Mouse (Mus musculus) hindbrain, embryonic 16.5 days (tissue): Measurements from ENCODE around the gene Col4a4. TPM values are rescaled to one million over a fixed set of nuclear protein-coding genes. Genes with fewer than 3 reads are reported as not detected.
A peak's percentile ranks its signal among the peaks of the same experiment; 100 is the strongest.

Experiments used
- ATAC-seq: fragments of 200-750 bp; cut with Nextera tagmentation; 2 replicates; pipeline ENCODE4 v1.8.0; 2017; ENCODE audit warnings: moderate TSS enrichment, moderate library complexity
- H3K27ac ChIP-seq: fragments of 300-500 bp; sonication (generic); 2 replicates; pipeline ENCODE4 v1.5.1; 2014; ENCODE audit warnings: low read depth, mild to moderate bottlenecking, control low read depth, low read length, moderate library complexity
- H3K27me3 ChIP-seq: fragments of 300-500 bp; sonication (generic); replicated peaks from 2 replicates; pipeline ENCODE4 v1.6.1; 2014; ENCODE audit warnings: low read length; ENCODE audit not compliant: control insufficient read depth, insufficient read depth
- H3K36me3 ChIP-seq: fragments of 300-500 bp; sonication (generic); 2 replicates; pipeline ENCODE4 v1.6.1; 2014; ENCODE audit warnings: mild to moderate bottlenecking, low read length, moderate library complexity, mixed read lengths; ENCODE audit not compliant: control insufficient read depth, insufficient read depth
- H3K4me1 ChIP-seq: fragments of 300-500 bp; sonication (generic); 2 replicates; pipeline ENCODE4 v1.6.1; 2014; ENCODE audit warnings: low read depth, low read length; ENCODE audit not compliant: control insufficient read depth, insufficient read depth
- H3K4me2 ChIP-seq: fragments of 300-500 bp; sonication (generic); 2 replicates; pipeline ENCODE4 v1.6.1; 2014; ENCODE audit warnings: mild to moderate bottlenecking, low read length, control low read depth, moderate library complexity
- H3K4me3 ChIP-seq: fragments of 300-500 bp; sonication (generic); 2 replicates; pipeline ENCODE4 v1.5.1; 2014; ENCODE audit warnings: mild to moderate bottlenecking, low read length, control low read depth, moderate library complexity
- H3K9ac ChIP-seq: fragments of 300-500 bp; sonication (generic); 2 replicates; pipeline ENCODE4 v1.6.1; 2014; ENCODE audit warnings: low read depth, mild to moderate bottlenecking, control low read depth, low read length, moderate library complexity
- H3K9me3 ChIP-seq: fragments of 300-500 bp; sonication (generic); 2 replicates; pipeline ENCODE4 v1.6.1; 2014; ENCODE audit warnings: mild to moderate bottlenecking, low read length, moderate library complexity; ENCODE audit not compliant: control insufficient read depth
- WGBS: fragments of 180-500 bp; shearing (Covaris S2); extraction: QIAGEN DNeasy Blood & Tissue Kit; methylation state at CpG from one replicate; pipeline ENCODE4 v1.1.7; 2014; 5-methylcytosine and 5-hydroxymethylcytosine counted together
- polyA plus RNA-seq: library from polyadenylated mRNA; unstranded; fragments of >200 nt; fragmentation: Nextera tagmentation; extraction: Ambion mirVana; gene quantifications from 2 replicates; pipeline ENCODE4 v1.2.1, GENCODE M21; 2015

Col4a4 gene
- polyA plus RNA-seq, 1 experiment from 2014 or later = 0.25 TPM

- Histone ChIP-seq H3K27me3 (peaks cover 6% of the 10 kb centered on the region), H3K4me2 (no peak overlapping the region), H3K4me1 (peaks cover 9% of the 10 kb centered on the region; the same call in 1 of the 2 replicates), H3K9ac (no peak overlapping the region), H3K4me3 (no peak overlapping the region), H3K36me3 (no peaks in the 10 kb centered on the region), H3K9me3 (no peaks in the 10 kb centered on the region), H3K27ac (no peak overlapping the region)
- WGBS = 81% methylated on average over 4 of the region's 4 CpGs
- ATAC-seq = no peak
These were observed 3.6 kb upstream of the Col4a4 start for GRCm38 (mm10) chr1:82590266-82590665.

- 73% methylated on average over 7 of the region's 7 CpGs for WGBS
- Histone ChIP-seq H3K9ac (no peak overlapping the region), H3K4me3 (no peak overlapping the region), H3K36me3 (no peaks in the 10 kb centered on the region), H3K27ac (no peak overlapping the region), H3K4me2 (peak overlapping the region; percentile 86; the same call in 1 of the 2 replicates), H3K27me3 (peaks cover 6% of the 10 kb centered on the region), H3K4me1 (peaks cover 9% of the 10 kb centered on the region; the same call in 1 of the 2 replicates), H3K9me3 (no peaks in the 10 kb centered on the region)
- ATAC-seq = no peak
These were observed 668 bp downstream of the Col4a4 start for GRCm38 (mm10) chr1:82585981-82586380.

- Histone ChIP-seq H3K4me1 (no peaks in the 10 kb centered on the region), H3K4me2 (no peak overlapping the region), H3K27ac (no peak overlapping the region), H3K9me3 (no peaks in the 10 kb centered on the region), H3K36me3 (no peaks in the 10 kb centered on the region), H3K27me3 (no peaks in the 10 kb centered on the region), H3K4me3 (no peak overlapping the region), H3K9ac (no peak overlapping the region)
- 70% methylated on average over 4 of the region's 4 CpGs for WGBS
- no peak for ATAC-seq
These were observed 8.3 kb downstream of the Col4a4 start for GRCm38 (mm10) chr1:82578320-82578719.

GRCm38 (mm10) chr1:82577915-82578314 lies 8.7 kb downstream of the Col4a4 start:
- Histone ChIP-seq H3K27ac (no peak overlapping the region), H3K9ac (no peak overlapping the region), H3K4me2 (no peak overlapping the region), H3K4me3 (no peak overlapping the region), H3K27me3 (no peaks in the 10 kb centered on the region), H3K4me1 (no peaks in the 10 kb centered on the region), H3K36me3 (no peaks in the 10 kb centered on the region), H3K9me3 (no peaks in the 10 kb centered on the region)
- no peak for ATAC-seq
- 82% methylated on average over 3 of the region's 3 CpGs for WGBS

- no peak overlapping the region for H3K9ac ChIP-seq
- H3K4me2 ChIP-seq = no peak overlapping the region
- no peak overlapping the region for H3K4me3 ChIP-seq
- H3K4me1 ChIP-seq = no peaks in the 10 kb centered on the region
- no peak for ATAC-seq
- no peak overlapping the region for H3K27ac ChIP-seq
- WGBS = 91% methylated on average over 10 of the region's 10 CpGs
- H3K27me3 ChIP-seq = no peaks in the 10 kb centered on the region
- no peaks in the 10 kb centered on the region for H3K9me3 ChIP-seq
- H3K36me3 ChIP-seq = no peaks in the 10 kb centered on the region
These were observed 9.3 kb downstream of the Col4a4 start for GRCm38 (mm10) chr1:82577339-82577738.

- 81% methylated on average over 2 of the region's 2 CpGs for WGBS
- Histone ChIP-seq H3K36me3 (no peaks in the 10 kb centered on the region), H3K4me3 (no peak overlapping the region), H3K27ac (no peak overlapping the region), H3K9ac (no peak overlapping the region), H3K27me3 (no peaks in the 10 kb centered on the region), H3K4me1 (no peaks in the 10 kb centered on the region), H3K4me2 (no peak overlapping the region), H3K9me3 (no peaks in the 10 kb centered on the region)
- ATAC-seq = no peak
These were observed 10.5 kb downstream of the Col4a4 start for GRCm38 (mm10) chr1:82576182-82576581.

- Histone ChIP-seq H3K27me3 (no peaks in the 10 kb centered on the region), H3K9me3 (no peaks in the 10 kb centered on the region), H3K27ac (no peak overlapping the region), H3K36me3 (no peaks in the 10 kb centered on the region), H3K4me1 (no peaks in the 10 kb centered on the region), H3K9ac (no peak overlapping the region), H3K4me3 (no peak overlapping the region), H3K4me2 (no peak overlapping the region)
- 90% methylated on average over 3 of the region's 3 CpGs for WGBS
- no peak for ATAC-seq
These were observed 11.0 kb downstream of the Col4a4 start for GRCm38 (mm10) chr1:82575681-82576080.

- 75% methylated on average over 1 of the region's 1 CpGs for WGBS
- no peaks in the 10 kb centered on the region for H3K9me3 ChIP-seq
- no peak overlapping the region for H3K27ac ChIP-seq
- no peaks in the 10 kb centered on the region for H3K4me1 ChIP-seq
- no peaks in the 10 kb centered on the region for H3K36me3 ChIP-seq
- H3K9ac ChIP-seq = no peak overlapping the region
- ATAC-seq = no peak
- H3K4me2 ChIP-seq = no peak overlapping the region
- no peaks in the 10 kb centered on the region for H3K27me3 ChIP-seq
- H3K4me3 ChIP-seq = no peak overlapping the region
These were observed 14.9 kb downstream of the Col4a4 start for GRCm38 (mm10) chr1:82571758-82572157.

- no peaks in the 10 kb centered on the region for H3K4me1 ChIP-seq
- ATAC-seq = no peak
- no peak overlapping the region for H3K4me3 ChIP-seq
- H3K9me3 ChIP-seq = no peaks in the 10 kb centered on the region
- no peaks in the 10 kb centered on the region for H3K27me3 ChIP-seq
- H3K9ac ChIP-seq = no peak overlapping the region
- WGBS = 93% methylated on average over 4 of the region's 4 CpGs
- H3K36me3 ChIP-seq = no peaks in the 10 kb centered on the region
- no peak overlapping the region for H3K4me2 ChIP-seq
- H3K27ac ChIP-seq = no peak overlapping the region
These were observed 17.2 kb downstream of the Col4a4 start for GRCm38 (mm10) chr1:82569405-82569804.

- H3K9ac ChIP-seq = no peak overlapping the region
- H3K4me1 ChIP-seq = no peaks in the 10 kb centered on the region
- H3K4me3 ChIP-seq = no peak overlapping the region
- H3K9me3 ChIP-seq = 0 out of 2 replicates have a peak, but pooled peaks cover 2% of the 10 kb centered on the region
- no peak for ATAC-seq
- H3K27ac ChIP-seq = no peak overlapping the region
- no peaks in the 10 kb centered on the region for H3K36me3 ChIP-seq
- no peak overlapping the region for H3K4me2 ChIP-seq
- no peaks in the 10 kb centered on the region for H3K27me3 ChIP-seq
- WGBS = 84% methylated on average over 4 of the region's 4 CpGs
These were observed 26.4 kb downstream of the Col4a4 start for GRCm38 (mm10) chr1:82560223-82560622.
